Mouse (Mus musculus) T-helper 2 cell (primary cell): ENCODE measurements at regions not wholly inside any gene's neighbourhood (a gene's known extent, or its start where the extent isn't known, plus 50 kb on each side); places are given as distances from the start of the nearest gene placed in this dataset.

Experiments used
- in situ Hi-C: fragments of 300-600 bp; cut with MboI, MseI; formaldehyde crosslinking; loops from one replicate; pipeline ENCODE4 v1.15.1; 2025; ENCODE audit warnings: high pct_unique_total_duplicates

DNA sequence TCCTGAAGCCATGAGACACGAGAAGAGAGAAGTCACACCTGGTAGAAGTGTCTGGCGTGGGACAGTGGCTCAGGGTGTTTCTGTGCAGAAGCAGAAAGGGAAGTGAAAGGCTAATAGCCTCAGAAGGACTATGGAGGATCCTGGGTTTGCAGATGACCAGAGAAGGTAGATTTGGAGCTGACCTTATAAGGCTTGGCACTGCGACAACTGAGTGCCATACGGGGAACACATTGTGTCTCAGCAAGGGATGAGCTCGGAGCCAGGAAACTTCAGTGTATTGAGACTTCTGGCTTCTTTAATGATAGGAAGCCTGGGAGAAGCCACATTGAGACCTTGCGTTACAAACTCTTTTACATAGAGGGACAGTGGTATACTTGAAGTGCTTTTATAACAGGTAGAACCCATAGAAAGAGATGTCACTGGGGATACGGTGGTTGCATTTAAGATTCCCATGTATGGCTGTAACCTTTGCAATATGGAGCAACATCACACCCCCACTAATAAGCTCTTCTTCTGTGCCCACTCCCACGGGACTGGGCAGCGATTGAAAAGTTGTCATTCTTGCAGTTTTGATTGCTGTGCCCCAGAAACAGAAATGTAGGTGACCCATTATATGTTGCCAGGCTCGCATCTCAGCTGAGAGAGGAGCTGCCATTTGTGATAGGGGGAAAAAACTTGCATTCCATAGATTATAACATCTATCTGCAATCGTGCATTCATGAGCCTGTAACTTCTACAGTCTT, 61.8 kb upstream of the Dync1i1 start:
- in situ Hi-C loops, result no loop called here

GRCm38 (mm10) chr6:5645150-5645732, 80.2 kb upstream of the Dync1i1 start:
- in situ Hi-C loops, result loop anchor here (5.0 kb wide), 1 partner anchor 142 kb away; no protein-coding TSS in a partner anchor

- in situ Hi-C loops, result loop anchor here (10.0 kb wide), 2 partner anchors 931 to 1221 kb away; no protein-coding TSS in a partner anchor
These were observed 91.2 kb upstream of the Dync1i1 start for GRCm38 (mm10) chr6:5634222-5634621.

GRCm38 (mm10) chr6:5633036-5633708, 92.3 kb upstream of the Dync1i1 start:
- in situ Hi-C loops, result loop anchor here (10.0 kb wide), 2 partner anchors 932 to 1222 kb away; no protein-coding TSS in a partner anchor

DNA sequence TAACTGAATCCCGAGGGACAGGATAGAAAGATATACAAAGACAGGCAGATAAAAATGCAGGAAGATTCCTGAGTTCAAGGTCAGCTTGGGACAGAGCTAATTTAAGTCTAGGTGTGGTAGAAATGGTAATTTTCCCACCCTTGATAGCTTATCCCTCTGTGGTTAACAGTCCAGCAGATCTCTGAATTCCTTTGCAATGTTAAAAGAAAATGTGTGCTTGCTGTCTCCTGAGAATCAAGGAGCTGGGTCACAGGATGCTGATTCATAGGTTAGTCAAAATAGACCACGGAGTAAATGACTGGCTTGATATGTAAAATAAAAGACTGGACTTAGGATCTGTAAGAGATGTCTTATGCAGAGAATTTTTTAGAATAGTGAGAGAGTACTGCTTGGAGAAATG, 101.4 kb upstream of the Dync1i1 start:
- in situ Hi-C loops, result loop anchor here (10.0 kb wide), 1 partner anchor 1939 kb away; no protein-coding TSS in a partner anchor

DNA sequence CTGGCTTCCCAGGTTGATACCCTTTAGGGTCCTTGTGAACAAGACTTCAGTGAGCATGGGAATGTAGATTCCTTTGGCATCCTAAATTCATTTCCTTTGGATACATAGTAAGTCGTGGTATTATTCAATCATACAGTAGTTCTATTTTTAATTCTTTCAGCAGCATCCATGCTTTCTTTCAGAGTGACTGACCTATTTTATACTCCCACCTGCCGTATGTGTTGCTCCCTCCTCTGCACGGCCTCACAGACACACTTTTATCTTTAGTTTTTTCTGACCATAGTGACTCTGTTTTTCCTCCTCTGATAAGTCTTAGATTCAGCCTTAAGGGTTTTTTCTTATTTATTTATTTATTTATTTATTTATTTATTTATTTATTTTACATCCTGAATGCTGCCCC, 103.9 kb upstream of the Dync1i1 start:
- in situ Hi-C loops, result loop anchor here (10.0 kb wide), 1 partner anchor 1937 kb away; no protein-coding TSS in a partner anchor

DNA sequence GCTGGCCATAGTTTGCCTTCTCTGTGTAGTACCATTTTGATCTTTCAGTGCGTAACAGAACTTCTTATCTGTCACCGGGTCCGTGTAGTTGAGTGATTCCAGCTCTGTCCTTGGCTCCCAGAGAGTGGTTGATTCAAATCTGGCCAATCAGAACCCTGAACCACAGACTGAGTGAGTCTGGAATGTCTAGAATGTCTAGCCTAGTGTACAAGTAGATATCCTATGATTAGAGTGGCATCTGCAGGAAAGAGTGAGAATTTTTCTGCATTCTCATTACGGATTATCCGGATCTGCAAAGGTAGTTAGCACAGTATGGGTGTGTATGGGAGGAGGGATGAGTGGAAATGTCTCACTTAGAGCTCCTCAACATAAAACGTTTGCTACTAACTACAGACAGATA, 97.9 kb upstream of the Pdk4 start:
- in situ Hi-C loops, result loop anchor here (25.0 kb wide), 1 partner anchor 357 kb away; no protein-coding TSS in a partner anchor

DNA sequence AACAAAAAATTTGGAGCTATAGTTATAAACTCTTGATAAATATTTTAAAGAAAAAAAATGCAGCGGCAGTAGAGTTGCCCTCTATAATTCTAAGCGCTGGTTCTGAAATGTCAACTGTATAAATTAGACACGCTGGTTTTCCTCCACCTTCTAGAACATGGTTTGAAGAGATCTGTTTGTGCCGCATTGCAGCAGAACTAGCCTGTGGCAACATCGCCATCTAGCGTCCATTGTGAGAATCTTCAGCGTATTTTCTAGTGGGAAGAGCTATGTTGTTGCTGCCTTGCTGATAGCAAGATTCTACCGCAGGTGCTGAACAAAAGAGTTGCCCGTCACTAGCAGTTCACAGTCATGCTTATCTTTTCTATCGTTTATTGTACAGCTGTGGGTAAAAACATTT, 93.5 kb upstream of the Pdk4 start:
- in situ Hi-C loops, result loop anchor here (5.0 to 25.0 kb wide), 2 partner anchors 177 to 352 kb away; no protein-coding TSS in a partner anchor

- in situ Hi-C loops, result loop anchor here (25.0 kb wide), 1 partner anchor 346 kb away; no protein-coding TSS in a partner anchor
These were observed 86.9 kb upstream of the Pdk4 start for GRCm38 (mm10) chr6:5582923-5583525.

DNA sequence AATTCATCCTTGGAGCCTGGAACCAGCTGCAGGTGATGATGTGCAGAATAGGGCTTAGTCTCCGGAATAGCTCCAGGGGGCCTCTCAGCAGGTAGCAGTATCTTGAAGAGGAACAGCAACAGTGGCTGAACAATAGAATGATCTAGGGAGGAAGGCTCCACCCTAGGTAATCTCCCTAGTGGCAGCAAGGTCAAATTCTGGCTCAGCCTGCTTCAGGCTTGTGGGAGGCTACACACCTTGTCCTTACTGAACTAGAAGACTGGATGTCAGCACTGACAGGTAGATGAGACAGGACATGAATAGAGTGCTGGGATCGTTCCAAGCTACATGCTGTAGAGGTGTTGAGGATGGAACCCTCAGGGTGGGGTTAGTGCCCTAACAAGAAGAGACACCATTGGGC, 80.8 kb upstream of the Pdk4 start:
- in situ Hi-C loops, result loop anchor here (25.0 kb wide), 1 partner anchor 340 kb away; no protein-coding TSS in a partner anchor

GRCm38 (mm10) chr6:5566582-5566981, 70.5 kb upstream of the Pdk4 start:
- in situ Hi-C loops, result no loop called here

DNA sequence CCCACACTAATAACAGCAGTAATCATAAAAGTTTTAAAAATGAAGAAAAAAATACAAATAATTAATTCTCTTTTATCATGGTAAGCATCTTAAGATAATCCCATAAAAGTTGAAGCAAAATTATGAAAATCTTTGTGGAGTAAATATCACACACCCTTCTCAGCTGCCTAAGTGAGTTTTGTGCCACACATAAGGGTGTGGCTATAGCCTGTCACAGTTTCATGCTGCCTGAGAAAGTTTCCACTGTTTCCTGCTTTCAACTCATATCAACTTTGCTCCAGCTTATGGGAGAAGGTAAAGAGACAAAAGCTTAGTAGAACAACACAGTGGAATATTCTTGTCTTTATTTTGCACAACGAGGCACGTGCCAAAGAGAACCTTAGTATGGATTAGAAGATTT, 68.9 kb upstream of the Pdk4 start:
- in situ Hi-C loops, result no loop called here

DNA sequence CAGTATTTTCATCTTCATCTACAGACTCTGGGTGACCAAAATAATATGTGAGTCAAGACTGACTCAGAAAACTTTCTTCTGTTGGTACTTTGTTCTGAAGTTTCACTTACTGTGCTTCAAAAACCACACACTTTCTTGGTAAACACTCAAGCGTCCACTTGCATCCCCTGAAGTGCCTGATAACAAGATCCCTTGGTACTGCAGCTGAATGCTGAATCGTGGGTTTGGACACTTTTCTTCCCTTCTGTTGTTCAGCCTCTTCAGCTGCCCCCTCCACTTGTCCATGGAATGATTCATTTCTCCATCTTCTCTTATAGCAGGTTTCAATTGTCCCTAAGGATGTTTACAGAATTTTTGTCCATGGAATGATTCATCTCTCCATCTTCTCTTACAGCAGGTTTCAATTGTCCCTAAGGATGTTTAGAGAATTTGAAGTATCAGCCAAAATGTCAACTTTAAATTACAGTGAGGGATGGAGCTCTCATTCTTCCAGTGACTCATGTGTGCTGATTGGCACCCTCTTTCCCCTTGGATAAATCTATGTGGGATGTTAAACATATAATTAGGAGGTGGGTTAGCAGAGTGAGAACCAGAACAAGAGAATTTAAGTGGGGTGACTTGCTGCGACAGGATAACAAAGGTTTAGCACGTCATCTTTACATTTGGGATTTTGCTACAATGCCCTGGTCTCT, 57.7 kb upstream of the Pdk4 start:
- in situ Hi-C loops, result no loop called here

DNA sequence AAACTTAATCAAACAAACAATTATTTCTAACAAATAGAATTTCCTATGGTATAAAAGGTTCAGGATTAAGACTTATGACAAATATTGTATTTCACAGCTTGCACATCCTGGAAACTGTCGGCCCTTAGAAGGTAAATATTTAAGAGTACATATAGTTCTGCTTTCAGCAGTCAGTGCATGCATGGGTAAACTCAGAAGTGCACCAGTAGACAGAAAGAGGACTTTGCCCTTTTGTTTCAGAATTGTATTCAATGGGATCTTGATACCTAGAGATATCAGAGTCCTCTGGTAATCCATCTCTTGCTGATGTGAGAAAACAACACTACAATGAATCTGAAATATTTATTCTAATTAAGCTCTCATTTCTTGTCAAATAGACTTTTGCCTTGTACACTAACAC, 54.0 kb upstream of the Pdk4 start:
- in situ Hi-C loops, result no loop called here
